Mouse (Mus musculus): ENCODE measurements around the gene Hps6. TPM values are rescaled to one million over a fixed set of nuclear protein-coding genes. Genes with fewer than 3 reads are reported as not detected.

Gene Hps6
- polyA plus RNA-seq, 1 experiment from 2014 or later, result 9.6 TPM

DNA sequence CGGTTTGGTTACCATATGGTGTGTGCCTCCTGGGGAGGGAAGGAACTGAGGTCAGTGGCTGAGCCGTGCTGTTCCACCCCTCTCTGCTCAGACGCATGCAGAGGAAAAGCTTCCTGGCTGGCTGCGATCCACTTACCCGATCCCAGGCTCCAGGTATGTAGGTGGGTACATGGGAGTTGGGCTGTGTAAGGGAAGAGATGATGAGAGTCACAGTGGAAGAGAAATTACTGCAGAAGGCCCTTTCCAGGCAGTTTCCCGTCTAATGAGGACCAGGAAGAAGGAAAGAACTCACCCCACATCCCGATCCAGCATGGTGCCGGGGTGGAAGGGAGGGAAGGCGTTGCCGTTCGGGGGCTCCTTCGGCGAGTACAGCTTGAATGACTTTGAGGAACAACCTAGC is 32.7 kb downstream of the Hps6 start:
- H3K4me2 ChIP-seq (replicated peaks; ENCODE audit: low read depth, low read length), result no peak overlapping the region
- H3K36me3 ChIP-seq (ENCODE audit: insufficient read depth, low read length), result peaks cover 42% of the 10 kb centered on the region
- H3K4me3 ChIP-seq (ENCODE audit: low read depth, low read length), result no peak overlapping the region
- WGBS, result 84% methylated on average over 13 of the region's 13 CpGs
- H3K9ac ChIP-seq (replicated peaks; ENCODE audit: low read depth), result no peak overlapping the region
- no peak overlapping the region for H3K27ac ChIP-seq (ENCODE audit: low read length)
- DNase-seq (ENCODE audit: low spot score) (no peak), ATAC-seq (no peak)
- no peaks in the 10 kb centered on the region for H3K9me3 ChIP-seq (ENCODE audit: low read length)
- no peaks in the 10 kb centered on the region for H3K27me3 ChIP-seq (replicated peaks; ENCODE audit: insufficient read depth, low read length)
- peaks cover 24% of the 10 kb centered on the region; the same call in 1 of the 2 replicates for H3K4me1 ChIP-seq (ENCODE audit: insufficient read depth, low read depth, low read length)
- TF ChIP-seq EP300 (IDR thresholded peaks at IDR 0.05) (no peak), CTCF (IDR thresholded peaks at IDR 0.05) (no peak)

GRCm38 (mm10) chr19:46036477-46037242 is 33.4 kb downstream of the Hps6 start:
- peak overlapping the region; percentile 57 for H3K27ac ChIP-seq (ENCODE audit: low read length)
- no peaks in the 10 kb centered on the region for H3K9me3 ChIP-seq (ENCODE audit: low read length)
- ATAC-seq (no peak), DNase-seq (ENCODE audit: low spot score) (peak; percentile 23)
- H3K4me1 ChIP-seq (ENCODE audit: insufficient read depth, low read depth, low read length), result peaks cover 31% of the 10 kb centered on the region; the same call in 1 of the 2 replicates
- no peak for TF ChIP-seq EP300 (IDR thresholded peaks at IDR 0.05)
- peak; percentile 55 for TF ChIP-seq CTCF (IDR thresholded peaks at IDR 0.05)
- no peak overlapping the region for H3K9ac ChIP-seq (replicated peaks; ENCODE audit: low read depth)
- H3K36me3 ChIP-seq (ENCODE audit: insufficient read depth, low read length), result peaks cover 42% of the 10 kb centered on the region
- peak overlapping the region; percentile 83 for H3K4me2 ChIP-seq (replicated peaks; ENCODE audit: low read depth, low read length)
- WGBS, result 60% methylated on average over 13 of the region's 13 CpGs
- H3K27me3 ChIP-seq (replicated peaks; ENCODE audit: insufficient read depth, low read length), result no peaks in the 10 kb centered on the region
- H3K4me3 ChIP-seq (ENCODE audit: low read depth, low read length), result peak overlapping the region; percentile 59; the same call in 1 of the 2 replicates

GRCm38 (mm10) chr19:46037243-46037924 is 34.1 kb downstream of the Hps6 start:
- H3K27ac ChIP-seq (ENCODE audit: low read length), result peak overlapping the region; percentile 57
- WGBS, result 10% methylated on average over 6 of the region's 6 CpGs
- H3K9me3 ChIP-seq (ENCODE audit: low read length), result no peaks in the 10 kb centered on the region
- H3K4me3 ChIP-seq (ENCODE audit: low read depth, low read length), result peak overlapping the region; percentile 59
- peaks cover 35% of the 10 kb centered on the region; the same call in 1 of the 2 replicates for H3K4me1 ChIP-seq (ENCODE audit: insufficient read depth, low read depth, low read length)
- ATAC-seq, result no peak
- DNase-seq (ENCODE audit: low spot score), result peak; percentile 73
- H3K27me3 ChIP-seq (replicated peaks; ENCODE audit: insufficient read depth, low read length), result no peaks in the 10 kb centered on the region
- H3K36me3 ChIP-seq (ENCODE audit: insufficient read depth, low read length), result peaks cover 37% of the 10 kb centered on the region
- peak overlapping the region; percentile 83 for H3K4me2 ChIP-seq (replicated peaks; ENCODE audit: low read depth, low read length)
- peak overlapping the region; percentile 75; the same call in 1 of the 2 replicates for H3K9ac ChIP-seq (replicated peaks; ENCODE audit: low read depth)
- TF ChIP-seq CTCF (IDR thresholded peaks at IDR 0.05) (no peak), EP300 (IDR thresholded peaks at IDR 0.05) (no peak)

DNA sequence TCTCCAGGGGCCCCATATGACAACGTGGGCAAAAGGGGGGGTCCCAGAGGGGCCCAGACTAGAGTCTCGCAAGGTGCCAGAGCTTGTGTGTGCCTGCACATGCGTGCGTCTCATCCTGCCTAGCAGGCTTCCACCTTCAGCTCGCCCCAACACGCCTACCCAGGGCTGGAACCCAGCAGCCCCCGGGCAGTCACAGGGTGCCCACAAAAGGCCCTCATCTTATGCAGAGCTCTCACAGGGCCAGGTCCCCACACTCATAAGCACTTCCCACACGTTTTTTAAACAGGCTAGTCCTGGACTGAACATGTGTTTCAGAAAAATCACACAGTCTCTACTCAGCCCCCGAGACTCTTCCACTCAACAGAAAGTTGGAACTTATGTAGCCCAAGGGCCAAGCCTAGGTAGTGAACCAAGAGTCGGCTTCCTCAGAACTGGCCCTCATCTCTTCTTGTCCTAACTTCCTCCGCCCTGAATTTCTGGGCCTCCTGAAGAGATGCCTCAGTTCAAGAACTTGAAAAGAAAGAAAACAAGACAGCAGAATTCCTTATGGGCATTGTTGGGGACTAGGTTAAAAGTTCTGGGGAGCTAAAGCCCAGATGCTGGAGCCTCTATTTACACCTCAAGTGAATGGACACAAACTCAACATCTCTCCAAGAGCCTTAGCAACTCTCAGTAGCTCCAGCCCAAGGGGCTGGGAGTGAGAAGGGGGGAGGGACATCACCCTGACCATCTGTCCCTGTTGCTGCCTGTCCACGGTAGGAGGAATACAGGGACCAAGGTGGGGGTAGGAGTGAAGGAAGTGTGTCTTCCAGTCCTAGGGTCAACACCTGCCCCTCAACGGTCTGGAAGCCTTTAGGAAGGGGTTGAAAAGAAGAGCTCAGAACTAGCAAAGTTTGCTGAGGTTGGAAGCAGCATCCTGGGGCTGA is 34.9 kb downstream of the Hps6 start:
- Histone ChIP-seq H3K4me2 (replicated peaks; ENCODE audit: low read depth, low read length) (peak overlapping the region; percentile 83), H3K9ac (replicated peaks; ENCODE audit: low read depth) (peak overlapping the region; percentile 75), H3K4me1 (ENCODE audit: insufficient read depth, low read depth, low read length) (peaks cover 42% of the 10 kb centered on the region; the same call in 1 of the 2 replicates), H3K36me3 (ENCODE audit: insufficient read depth, low read length) (peaks cover 29% of the 10 kb centered on the region), H3K27me3 (replicated peaks; ENCODE audit: insufficient read depth, low read length) (no peaks in the 10 kb centered on the region), H3K4me3 (ENCODE audit: low read depth, low read length) (peak overlapping the region; percentile 59), H3K9me3 (ENCODE audit: low read length) (no peaks in the 10 kb centered on the region), H3K27ac (ENCODE audit: low read length) (peak overlapping the region; percentile 90)
- ATAC-seq (no peak), DNase-seq (ENCODE audit: low spot score) (no peak)
- 3% methylated on average over 13 of the region's 13 CpGs for WGBS
- TF ChIP-seq CTCF (IDR thresholded peaks at IDR 0.05), result no peak
- no peak for TF ChIP-seq EP300 (IDR thresholded peaks at IDR 0.05)

DNA sequence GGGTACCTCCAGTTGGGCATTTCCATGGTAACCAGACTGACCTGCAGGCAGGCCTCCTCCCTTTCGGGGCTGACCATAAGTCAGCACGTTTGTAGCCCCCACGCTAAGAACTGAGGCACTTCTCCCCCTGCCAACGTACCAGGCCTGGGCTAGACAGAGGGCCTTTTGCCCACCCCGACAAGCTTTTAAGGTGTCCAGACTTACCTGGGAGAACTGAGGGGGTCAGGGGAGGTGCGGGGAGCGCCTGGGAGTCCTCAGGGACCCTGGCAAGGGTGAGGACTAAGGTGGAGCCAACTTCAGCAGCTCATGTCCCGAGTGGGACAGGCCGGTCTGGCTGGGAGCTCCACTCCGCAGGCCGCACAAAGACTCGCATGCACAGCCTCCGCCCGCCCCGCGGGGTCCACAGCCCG is 35.5 kb downstream of the Hps6 start:
- peak overlapping the region; percentile 90 for H3K27ac ChIP-seq (ENCODE audit: low read length)
- 0% methylated on average over 8 of the region's 17 CpGs for WGBS
- peak overlapping the region; percentile 59 for H3K4me3 ChIP-seq (ENCODE audit: low read depth, low read length)
- peak overlapping the region; percentile 75 for H3K9ac ChIP-seq (replicated peaks; ENCODE audit: low read depth)
- DNase-seq (ENCODE audit: low spot score) (no peak), ATAC-seq (peak; percentile 16; the same call in 1 of the 2 replicates)
- H3K4me1 ChIP-seq (ENCODE audit: insufficient read depth, low read depth, low read length), result peaks cover 49% of the 10 kb centered on the region; the same call in 1 of the 2 replicates
- H3K9me3 ChIP-seq (ENCODE audit: low read length), result no peaks in the 10 kb centered on the region
- H3K36me3 ChIP-seq (ENCODE audit: insufficient read depth, low read length), result peaks cover 22% of the 10 kb centered on the region
- H3K4me2 ChIP-seq (replicated peaks; ENCODE audit: low read depth, low read length), result peak overlapping the region; percentile 83
- H3K27me3 ChIP-seq (replicated peaks; ENCODE audit: insufficient read depth, low read length), result no peaks in the 10 kb centered on the region
- TF ChIP-seq CTCF (IDR thresholded peaks at IDR 0.05) (no peak), EP300 (IDR thresholded peaks at IDR 0.05) (no peak)

All from lung, postnatal 0 days (tissue).